Mouse (Mus musculus) fat pad, adult 2 months (tissue): ENCODE results near the gene E330034G19Rik.
"Not testable (repeated sequence)": the region's sequence is repeated elsewhere in the genome, so short reads cannot be mapped to it uniquely, and the experiment has no call there.

Source experiments
- DNase-seq: peaks from one replicate; pipeline ENCODE4 v3.0.0-alpha.2; 2011; ENCODE audit warnings: low read depth, low spot score; ENCODE audit errors: extremely low read depth

The E330034G19Rik gene

GRCm38 (mm10) chr14:24292914-24293313, at the start of gene E330034G19Rik:
Gene E330034G19Rik (plus strand): TSS chr14:24293214.
- no peak for DNase-seq

GRCm38 (mm10) chr14:24244330-24245176, 48.5 kb upstream of the E330034G19Rik start:
- DNase-seq: no peak

GRCm38 (mm10) chr14:24245177-24246081, 47.6 kb upstream of the E330034G19Rik start, which contains the start of gene Dlg5:
Gene Dlg5 (minus strand): TSS chr14:24245920.
- no peak for DNase-seq

- DNase-seq: no peak
Observed at GRCm38 (mm10) chr14:24249926-24250325, 43.1 kb upstream of the E330034G19Rik start.

GRCm38 (mm10) chr14:24251326-24251725, 41.7 kb upstream of the E330034G19Rik start:
- peak; percentile 79 for DNase-seq

- no peak for DNase-seq
Observed at GRCm38 (mm10) chr14:24253611-24254202, 39.3 kb upstream of the E330034G19Rik start.

- DNase-seq: no peak
Observed at GRCm38 (mm10) chr14:24255956-24256355, 37.1 kb upstream of the E330034G19Rik start.

GRCm38 (mm10) chr14:24260391-24260790, 32.6 kb upstream of the E330034G19Rik start:
- no peak for DNase-seq

- DNase-seq: no peak
Observed at GRCm38 (mm10) chr14:24262382-24262781, 30.6 kb upstream of the E330034G19Rik start.

GRCm38 (mm10) chr14:24262915-24263314, 30.1 kb upstream of the E330034G19Rik start:
- no peak for DNase-seq

GRCm38 (mm10) chr14:24269571-24269970, 23.4 kb upstream of the E330034G19Rik start:
- DNase-seq: no peak

- DNase-seq: no peak
Observed at GRCm38 (mm10) chr14:24273575-24273974, 19.4 kb upstream of the E330034G19Rik start.

GRCm38 (mm10) chr14:24275534-24275933, 17.5 kb upstream of the E330034G19Rik start:
- DNase-seq: no peak

- DNase-seq: peak; percentile 56
Observed at GRCm38 (mm10) chr14:24281278-24281677, 11.7 kb upstream of the E330034G19Rik start.

- DNase-seq: no peak
Observed at GRCm38 (mm10) chr14:24282276-24282675, 10.7 kb upstream of the E330034G19Rik start.

GRCm38 (mm10) chr14:24286136-24286535, 6.9 kb upstream of the E330034G19Rik start:
- DNase-seq: no peak

GRCm38 (mm10) chr14:24290726-24291125, 2.3 kb upstream of the E330034G19Rik start:
- DNase-seq: no peak

- no peak for DNase-seq
Observed at GRCm38 (mm10) chr14:24293631-24294030, 617 bp downstream of the E330034G19Rik start.

- DNase-seq: not testable (repeated sequence)
Observed at GRCm38 (mm10) chr14:24302126-24302525, 9.1 kb downstream of the E330034G19Rik start.

- no peak for DNase-seq
Observed at GRCm38 (mm10) chr14:24306667-24307066, 13.7 kb downstream of the E330034G19Rik start.

- no peak for DNase-seq
Observed at GRCm38 (mm10) chr14:24307146-24307545, 14.1 kb downstream of the E330034G19Rik start.
